Mouse (Mus musculus): ENCODE data around the gene Map3k20. TPM values are rescaled to one million over a fixed set of nuclear protein-coding genes. Genes with fewer than 3 reads are reported as not detected.

Map3k20 gene
- 28.2 and 36.1 TPM in 2 replicates for total RNA-seq (2021)
- long read RNA-seq, partial matches to known transcripts, result 1 of 11 reads
- long read RNA-seq, other reads (novel, unspliced or antisense), result 6 of 11 reads

GRCm38 (mm10) chr2:72285256-72285887 lies at the start of gene Map3k20:
TSS of gene Map3k20 (plus strand) at chr2:72285637.
- DNase-seq, result peak; percentile 81

GRCm38 (mm10) chr2:72238421-72238820 lies 47.0 kb upstream of the Map3k20 start:
- DNase-seq, result no peak

GRCm38 (mm10) chr2:72238925-72239324 lies 46.5 kb upstream of the Map3k20 start:
- DNase-seq, result no peak

GRCm38 (mm10) chr2:72239456-72239855 lies 46.0 kb upstream of the Map3k20 start:
- no peak for DNase-seq

GRCm38 (mm10) chr2:72239993-72240392 lies 45.4 kb upstream of the Map3k20 start:
- DNase-seq, result no peak

- DNase-seq, result no peak
These were observed 44.7 kb upstream of the Map3k20 start for GRCm38 (mm10) chr2:72240691-72241090.

GRCm38 (mm10) chr2:72241714-72242472 lies 43.5 kb upstream of the Map3k20 start:
- DNase-seq, result no peak

- no peak for DNase-seq
These were observed 42.3 kb upstream of the Map3k20 start for GRCm38 (mm10) chr2:72242910-72243675.

- DNase-seq, result no peak
These were observed 39.8 kb upstream of the Map3k20 start for GRCm38 (mm10) chr2:72245631-72246030.

- no peak for DNase-seq
These were observed 39.1 kb upstream of the Map3k20 start for GRCm38 (mm10) chr2:72246376-72246775.

- DNase-seq, result no peak
These were observed 37.6 kb upstream of the Map3k20 start for GRCm38 (mm10) chr2:72247819-72248218.

GRCm38 (mm10) chr2:72252510-72253505 lies 32.6 kb upstream of the Map3k20 start:
- no peak for DNase-seq

GRCm38 (mm10) chr2:72253882-72254281 lies 31.6 kb upstream of the Map3k20 start:
- DNase-seq, result no peak

- no peak for DNase-seq
These were observed 30.4 kb upstream of the Map3k20 start for GRCm38 (mm10) chr2:72254813-72255582.

GRCm38 (mm10) chr2:72260704-72261103 lies 24.7 kb upstream of the Map3k20 start:
- DNase-seq, result no peak

- DNase-seq, result no peak
These were observed 22.5 kb upstream of the Map3k20 start for GRCm38 (mm10) chr2:72262814-72263480.

- DNase-seq, result no peak
These were observed 18.0 kb upstream of the Map3k20 start for GRCm38 (mm10) chr2:72267390-72267789.

- DNase-seq, result no peak
These were observed 15.6 kb upstream of the Map3k20 start for GRCm38 (mm10) chr2:72269651-72270341.

- DNase-seq, result no peak
These were observed 7.1 kb upstream of the Map3k20 start for GRCm38 (mm10) chr2:72278247-72278873.

All from adrenal gland, postnatal 25 days (tissue).